Mouse (Mus musculus): ENCODE results near the gene Phldb3. TPM values are rescaled to one million over a fixed set of nuclear protein-coding genes. Genes with fewer than 3 reads are reported as not detected.

The Phldb3 gene
- polyA plus RNA-seq, 1 experiment = 7.2 TPM

GRCm38 (mm10) chr7:24574224-24574796 is 36.3 kb upstream of the Phldb3 start:
- TF ChIP-seq CTCF (IDR thresholded peaks at IDR 0.05; ENCODE audit: low read depth, low read length) = no peak
- TF ChIP-seq POLR2A (IDR thresholded peaks at IDR 0.05; ENCODE audit: borderline replicate concordance, low read depth, low read length) = no peak
- Histone ChIP-seq H3K27ac (ENCODE audit: insufficient read depth, low read depth, low read length) (no peak overlapping the region), H3K4me1 (ENCODE audit: control insufficient read depth, insufficient read depth, low read length) (no peaks in the 10 kb centered on the region), H3K4me3 (ENCODE audit: insufficient read depth, low read length) (no peak overlapping the region)

DNA sequence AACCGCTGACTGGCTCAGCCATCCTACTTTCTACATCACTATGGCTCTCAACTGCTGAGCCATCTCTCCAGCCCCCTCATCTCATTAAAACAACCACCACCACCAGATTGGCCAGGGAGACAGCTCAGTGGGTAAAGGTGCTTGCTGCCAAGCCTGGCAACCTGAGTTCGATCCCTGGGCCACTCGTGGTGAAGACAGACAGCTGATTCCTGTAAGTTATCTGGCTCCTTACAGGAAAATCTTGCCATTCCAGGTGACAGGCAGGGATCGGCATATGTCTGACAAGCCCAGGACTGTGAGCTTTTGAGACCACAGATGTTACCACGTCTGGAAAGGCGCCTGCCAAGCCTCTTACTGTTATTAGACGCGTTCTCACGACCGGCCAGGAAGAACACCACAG is 32.8 kb upstream of the Phldb3 start:
- Histone ChIP-seq H3K4me3 (ENCODE audit: insufficient read depth, low read length) (no peak overlapping the region), H3K27ac (ENCODE audit: insufficient read depth, low read depth, low read length) (no peak overlapping the region), H3K4me1 (ENCODE audit: control insufficient read depth, insufficient read depth, low read length) (no peaks in the 10 kb centered on the region)
- no peak for TF ChIP-seq CTCF (IDR thresholded peaks at IDR 0.05; ENCODE audit: low read depth, low read length)
- no peak for TF ChIP-seq POLR2A (IDR thresholded peaks at IDR 0.05; ENCODE audit: borderline replicate concordance, low read depth, low read length)

DNA sequence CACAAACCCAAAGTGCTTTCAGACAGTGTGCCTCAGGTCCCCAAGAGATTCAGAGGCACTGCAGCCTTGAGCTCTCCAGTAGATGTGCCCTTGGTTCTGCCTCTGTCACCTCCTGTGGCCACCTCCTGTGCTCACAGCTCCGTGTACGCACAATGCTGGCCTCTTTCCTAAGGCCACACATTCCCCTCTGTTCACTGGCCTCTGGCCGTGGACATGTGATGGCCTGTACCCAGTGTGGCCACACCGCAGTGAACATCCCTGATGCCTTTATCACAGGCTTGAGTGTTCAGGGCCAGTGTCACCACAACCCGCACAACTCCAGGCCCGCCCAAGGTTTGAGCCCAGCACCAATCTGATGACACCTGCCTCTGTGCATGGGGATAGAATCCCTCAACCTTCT is 25.7 kb upstream of the Phldb3 start:
- H3K4me3 ChIP-seq (ENCODE audit: insufficient read depth, low read length) = no peak overlapping the region
- TF ChIP-seq CTCF (IDR thresholded peaks at IDR 0.05; ENCODE audit: low read depth, low read length) = no peak
- TF ChIP-seq POLR2A (IDR thresholded peaks at IDR 0.05; ENCODE audit: borderline replicate concordance, low read depth, low read length) = no peak

GRCm38 (mm10) chr7:24585995-24586394 is 24.6 kb upstream of the Phldb3 start:
- Histone ChIP-seq H3K4me3 (ENCODE audit: insufficient read depth, low read length) (no peak overlapping the region), H3K27ac (ENCODE audit: insufficient read depth, low read depth, low read length) (no peak overlapping the region)
- TF ChIP-seq POLR2A (IDR thresholded peaks at IDR 0.05; ENCODE audit: borderline replicate concordance, low read depth, low read length) (no peak), CTCF (IDR thresholded peaks at IDR 0.05; ENCODE audit: low read depth, low read length) (no peak)

More for the DNA sequence above, 25.7 kb upstream of the Phldb3 start:
- no peaks in the 10 kb centered on the region for H3K4me1 ChIP-seq (ENCODE audit: control insufficient read depth, insufficient read depth, low read length)
- H3K27ac ChIP-seq (ENCODE audit: insufficient read depth, low read depth, low read length) = no peak overlapping the region

GRCm38 (mm10) chr7:24586828-24587227 is 23.7 kb upstream of the Phldb3 start:
- no peak overlapping the region for H3K27ac ChIP-seq (ENCODE audit: insufficient read depth, low read depth, low read length)
- TF ChIP-seq CTCF (IDR thresholded peaks at IDR 0.05; ENCODE audit: low read depth, low read length) (no peak), POLR2A (IDR thresholded peaks at IDR 0.05; ENCODE audit: borderline replicate concordance, low read depth, low read length) (no peak)
- H3K4me3 ChIP-seq (ENCODE audit: insufficient read depth, low read length) = no peak overlapping the region
- no peaks in the 10 kb centered on the region for H3K4me1 ChIP-seq (ENCODE audit: control insufficient read depth, insufficient read depth, low read length)

More at GRCm38 (mm10) chr7:24585995-24586394, 24.6 kb upstream of the Phldb3 start:
- H3K4me1 ChIP-seq (ENCODE audit: control insufficient read depth, insufficient read depth, low read length) = no peaks in the 10 kb centered on the region

- TF ChIP-seq CTCF (IDR thresholded peaks at IDR 0.05; ENCODE audit: low read depth, low read length) (no peak), POLR2A (IDR thresholded peaks at IDR 0.05; ENCODE audit: borderline replicate concordance, low read depth, low read length) (no peak)
- Histone ChIP-seq H3K27ac (ENCODE audit: insufficient read depth, low read depth, low read length) (no peak within 1 kb of the TSS), H3K4me3 (ENCODE audit: insufficient read depth, low read length) (no peak within 1 kb of the TSS)
Observed at GRCm38 (mm10) chr7:24587330-24588105, 23.0 kb upstream of the Phldb3 start, which contains the start of the genes Ethe1 and Zfp575. TSS of gene Ethe1 (plus strand) at chr7:24587543. TSS of gene Zfp575 (minus strand) at chr7:24587641.

GRCm38 (mm10) chr7:24588336-24588735 is 22.2 kb upstream of the Phldb3 start:
- H3K4me1 ChIP-seq (ENCODE audit: control insufficient read depth, insufficient read depth, low read length) = peaks cover 5% of the 10 kb centered on the region
- H3K4me3 ChIP-seq (ENCODE audit: insufficient read depth, low read length) = no peak overlapping the region
- no peak overlapping the region for H3K27ac ChIP-seq (ENCODE audit: insufficient read depth, low read depth, low read length)
- TF ChIP-seq CTCF (IDR thresholded peaks at IDR 0.05; ENCODE audit: low read depth, low read length) (no peak), POLR2A (IDR thresholded peaks at IDR 0.05; ENCODE audit: borderline replicate concordance, low read depth, low read length) (no peak)

More at GRCm38 (mm10) chr7:24587330-24588105, 23.0 kb upstream of the Phldb3 start, which contains the start of the genes Ethe1 and Zfp575:
- H3K4me1 ChIP-seq (ENCODE audit: control insufficient read depth, insufficient read depth, low read length) = peaks cover 3% of the 10 kb centered on the region; the same call in 1 of the 2 replicates

- Histone ChIP-seq H3K4me1 (ENCODE audit: control insufficient read depth, insufficient read depth, low read length) (peaks cover 24% of the 10 kb centered on the region), H3K27ac (ENCODE audit: insufficient read depth, low read depth, low read length) (no peak overlapping the region), H3K4me3 (ENCODE audit: insufficient read depth, low read length) (no peak overlapping the region)
- no peak for TF ChIP-seq POLR2A (IDR thresholded peaks at IDR 0.05; ENCODE audit: borderline replicate concordance, low read depth, low read length)
- no peak for TF ChIP-seq CTCF (IDR thresholded peaks at IDR 0.05; ENCODE audit: low read depth, low read length)
Observed at GRCm38 (mm10) chr7:24591735-24592134, 18.8 kb upstream of the Phldb3 start.

GRCm38 (mm10) chr7:24592163-24592562 is 18.4 kb upstream of the Phldb3 start:
- Histone ChIP-seq H3K27ac (ENCODE audit: insufficient read depth, low read depth, low read length) (no peak overlapping the region), H3K4me3 (ENCODE audit: insufficient read depth, low read length) (no peak overlapping the region), H3K4me1 (ENCODE audit: control insufficient read depth, insufficient read depth, low read length) (peaks cover 24% of the 10 kb centered on the region)
- TF ChIP-seq CTCF (IDR thresholded peaks at IDR 0.05; ENCODE audit: low read depth, low read length) (no peak), POLR2A (IDR thresholded peaks at IDR 0.05; ENCODE audit: borderline replicate concordance, low read depth, low read length) (no peak)

- Histone ChIP-seq H3K27ac (ENCODE audit: insufficient read depth, low read depth, low read length) (no peak overlapping the region), H3K4me1 (ENCODE audit: control insufficient read depth, insufficient read depth, low read length) (peaks cover 25% of the 10 kb centered on the region), H3K4me3 (ENCODE audit: insufficient read depth, low read length) (no peak overlapping the region)
- TF ChIP-seq CTCF (IDR thresholded peaks at IDR 0.05; ENCODE audit: low read depth, low read length) (no peak), POLR2A (IDR thresholded peaks at IDR 0.05; ENCODE audit: borderline replicate concordance, low read depth, low read length) (no peak)
Observed at GRCm38 (mm10) chr7:24592781-24593180, 17.8 kb upstream of the Phldb3 start.
